Mouse (Mus musculus) lung, adult 2 months (tissue): ENCODE data around the gene Fstl3. TPM values are rescaled to one million over a fixed set of nuclear protein-coding genes. Genes with fewer than 3 reads are reported as not detected.

ENCODE experiments used
- DNase-seq: peaks from one replicate; pipeline ENCODE4 v3.0.0; 2022
- H3K4me1 ChIP-seq: fragments of 200-500 bp; 2 replicates; pipeline ENCODE4 v1.6.1; 2011; ENCODE audit warnings: low read length; ENCODE audit not compliant: control insufficient read depth, insufficient read depth
- H3K4me3 ChIP-seq: fragments of 200-500 bp; replicated peaks from 2 replicates; pipeline ENCODE3; 2011; ENCODE audit warnings: low read depth, mild to moderate bottlenecking, control low read depth, low read length; ENCODE audit errors: extremely low read depth
- CTCF ChIP-seq: fragments of 200-500 bp; IDR thresholded peaks from 2 replicates; pipeline ENCODE4 v1.5.1; 2011; ENCODE audit warnings: mild to moderate bottlenecking, low read length, control low read depth; ENCODE audit not compliant: insufficient read depth
- POLR2A ChIP-seq: fragments of 200-500 bp; IDR thresholded peaks from 2 replicates; pipeline ENCODE4 v1.6.1; 2011; ENCODE audit warnings: low read depth, mild to moderate bottlenecking, control low read depth, low read length, borderline replicate concordance; ENCODE audit errors: extremely low read depth
- WGBS: fragments of 180-500 bp; shearing (Covaris S2); methylation state at CpG from one replicate; pipeline ENCODE4 v1.1.7; 2018; 5-methylcytosine and 5-hydroxymethylcytosine counted together
- polyA plus RNA-seq: library from polyadenylated mRNA; depleted of rRNA; stranded (reverse); fragments of >200 nt; gene quantifications from 2 replicates; pipeline ENCODE4 v1.2.3, GENCODE M21; 2012

Gene Fstl3
- polyA plus RNA-seq, 1 experiment: 65.8 TPM

DNA sequence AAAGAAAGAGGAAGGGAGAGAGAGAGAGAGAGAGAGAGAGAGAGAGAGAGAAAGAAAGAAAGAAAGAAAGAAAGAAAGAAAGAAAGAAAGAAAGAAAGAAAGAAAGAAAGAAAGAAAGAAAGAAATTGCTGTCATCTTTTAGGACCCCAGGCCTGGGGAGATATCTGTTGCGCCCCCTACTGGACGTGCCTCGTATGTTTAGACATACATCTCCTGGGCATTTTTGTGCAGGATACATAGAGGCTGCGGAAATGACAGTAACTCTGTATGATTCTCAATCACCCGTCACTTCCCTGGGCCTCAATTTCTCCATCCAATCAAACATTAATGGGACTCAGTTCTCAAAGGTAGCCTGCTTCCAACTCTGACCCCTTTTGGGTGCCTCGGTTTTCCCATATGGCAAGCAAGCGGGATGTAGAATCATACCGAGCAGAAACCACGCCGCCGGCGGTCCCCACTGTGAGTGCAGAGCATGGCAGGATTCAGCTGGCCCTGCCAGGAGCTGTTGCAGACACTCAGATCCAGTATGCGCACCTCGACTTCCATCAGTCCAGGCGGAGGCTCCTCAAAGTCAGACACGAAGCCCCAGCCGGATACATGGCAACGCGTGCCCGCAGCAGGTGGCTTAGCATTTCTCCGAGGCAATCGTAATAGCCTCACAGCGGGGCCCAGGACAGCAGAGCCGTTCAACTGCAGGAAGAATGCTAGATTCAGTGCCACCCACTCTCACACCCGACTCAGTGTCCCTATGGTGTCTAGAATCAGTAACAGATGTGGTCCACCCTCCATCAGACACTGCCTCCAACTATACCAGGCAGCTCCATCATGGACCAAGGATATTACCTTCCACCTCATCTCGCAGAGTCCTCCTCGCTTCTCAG is 7.1 kb downstream of the Fstl3 start:
- Histone ChIP-seq H3K4me1 (peaks cover 9% of the 10 kb centered on the region), H3K4me3 (no peak overlapping the region)
- DNase-seq: peak; percentile 25
- 47% methylated on average over 27 of the region's 27 CpGs for WGBS
- TF ChIP-seq POLR2A (no peak), CTCF (peak; percentile 57)

DNA sequence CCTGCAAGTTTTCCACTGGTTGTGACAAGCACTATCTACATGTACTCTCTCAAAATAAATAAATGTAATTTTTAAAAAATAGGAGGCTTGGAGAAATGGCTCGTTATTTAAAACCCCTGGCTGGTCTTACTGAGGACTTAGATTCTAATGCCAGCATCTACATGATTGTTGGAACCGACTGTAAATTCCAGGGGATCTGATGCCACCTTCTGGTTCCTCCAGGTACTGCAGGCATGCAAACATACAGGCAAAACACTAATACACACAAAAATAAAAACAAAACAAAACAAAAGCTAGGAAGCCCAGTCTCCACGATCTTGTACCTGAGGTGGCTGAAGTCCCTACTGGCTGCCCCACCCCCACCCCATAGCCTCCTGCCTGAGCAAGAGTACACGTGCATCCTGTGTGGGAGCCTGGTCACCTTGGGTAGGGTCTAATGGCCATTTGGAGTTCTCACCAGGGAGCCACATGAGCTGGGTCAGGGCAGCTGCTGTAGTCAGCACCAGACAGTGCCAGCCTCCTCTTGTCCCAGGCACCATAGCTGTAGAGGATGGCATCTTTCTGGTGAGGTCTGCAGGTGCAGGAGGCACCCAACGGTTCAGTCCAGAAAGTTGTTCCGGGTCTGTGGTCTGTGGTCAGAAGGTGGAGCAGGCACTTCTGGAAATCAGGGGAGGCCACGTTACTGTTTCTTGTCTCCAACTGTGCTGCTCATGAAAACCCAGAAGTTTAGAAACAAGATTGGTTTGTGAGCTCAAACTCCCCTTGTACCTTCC is 11.5 kb downstream of the Fstl3 start:
- WGBS: 27% methylated on average over 7 of the region's 7 CpGs
- no peak overlapping the region for H3K4me3 ChIP-seq
- no peaks in the 10 kb centered on the region for H3K4me1 ChIP-seq
- DNase-seq: peak; percentile 85
- no peak for TF ChIP-seq POLR2A
- peak; percentile 66 for TF ChIP-seq CTCF

DNA sequence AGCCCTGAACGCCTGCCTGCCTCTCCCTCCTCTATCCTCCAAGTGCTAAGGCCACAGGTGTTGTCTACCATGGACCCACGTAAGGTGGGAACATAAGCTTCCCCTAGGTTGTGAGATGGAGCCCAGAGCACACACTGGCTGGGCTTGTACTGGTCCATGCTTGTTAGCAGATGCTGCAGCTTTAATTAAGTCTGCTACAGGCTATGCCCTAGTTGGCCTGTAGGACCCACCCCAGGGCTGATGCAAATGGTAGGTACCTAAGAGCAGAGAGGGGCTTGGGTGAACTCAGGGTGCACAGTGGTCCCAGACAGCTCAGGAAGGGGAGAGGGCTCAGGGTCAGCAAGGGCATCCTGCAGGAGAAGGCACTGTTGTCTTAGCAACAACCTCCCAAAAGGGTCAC is 12.5 kb downstream of the Fstl3 start:
- TF ChIP-seq CTCF (no peak), POLR2A (no peak)
- H3K4me3 ChIP-seq: no peak overlapping the region
- WGBS: 57% methylated on average over 2 of the region's 2 CpGs
- no peaks in the 10 kb centered on the region for H3K4me1 ChIP-seq
- no peak for DNase-seq

DNA sequence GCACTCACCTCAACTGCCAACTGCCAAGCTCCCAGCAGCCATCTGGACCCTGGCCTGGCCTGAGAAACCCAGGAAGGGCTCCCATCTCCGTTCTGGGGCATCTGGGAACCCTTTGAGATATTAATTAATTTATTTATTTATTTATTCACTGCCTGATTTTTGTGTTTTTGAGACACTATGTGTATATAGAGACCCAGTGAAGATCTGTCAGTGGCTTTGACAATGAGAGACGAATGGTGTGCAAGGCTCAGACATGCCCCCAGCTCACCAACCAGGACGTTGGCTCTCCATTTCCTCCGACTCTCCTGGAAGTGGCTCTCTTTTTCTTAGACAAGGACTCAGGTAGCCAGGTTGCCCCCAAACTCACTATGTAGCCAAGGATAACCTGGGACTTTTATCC is 13.8 kb downstream of the Fstl3 start, which contains the start of gene Prss57:
Prss57 (minus strand) TSS at position 101 of the 400 bp plus-strand sequence.
- no peak within 1 kb of the TSS for H3K4me3 ChIP-seq
- WGBS: 72% methylated on average over 4 of the region's 4 CpGs
- H3K4me1 ChIP-seq: 0 out of 2 replicates have a peak, but pooled peaks cover 3% of the 10 kb centered on the region
- TF ChIP-seq POLR2A (no peak), CTCF (no peak)
- no peak for DNase-seq

DNA sequence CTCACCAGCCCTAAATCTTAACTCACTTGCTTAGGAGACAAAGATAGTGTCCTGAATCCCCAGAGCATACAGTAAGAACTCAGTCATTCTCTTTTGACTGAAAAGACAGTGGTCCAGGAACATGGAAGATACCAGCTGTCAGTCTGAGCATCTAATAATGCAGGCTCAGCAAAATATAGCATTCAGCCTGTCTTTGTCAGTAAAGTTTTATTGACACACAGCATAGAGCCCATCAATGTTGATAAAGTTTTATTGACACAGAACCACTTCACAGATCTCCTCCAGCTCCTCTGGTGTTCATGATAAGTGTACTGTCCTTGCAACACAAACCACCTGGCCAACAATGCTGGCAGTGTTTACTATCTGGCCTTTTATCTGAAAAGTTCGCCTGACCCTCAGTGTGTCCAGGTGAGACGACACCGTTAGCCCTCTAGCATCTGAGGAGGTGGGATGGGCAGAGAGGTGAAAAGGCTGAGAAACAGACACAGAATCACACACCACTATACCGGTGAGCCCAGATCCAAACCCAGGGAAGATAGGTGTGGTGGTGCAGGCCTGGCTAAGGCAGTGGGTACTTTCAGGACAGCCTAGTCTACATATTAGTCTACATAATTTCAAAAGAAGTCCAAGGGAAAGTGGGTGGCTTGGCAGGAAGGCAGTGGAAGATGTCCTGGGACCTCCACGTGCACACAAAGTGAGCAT is 15.4 kb downstream of the Fstl3 start:
- WGBS: 74% methylated on average over 5 of the region's 5 CpGs
- TF ChIP-seq CTCF (no peak), POLR2A (no peak)
- DNase-seq: no peak
- Histone ChIP-seq H3K4me1 (peaks cover 3% of the 10 kb centered on the region; the same call in 1 of the 2 replicates), H3K4me3 (no peak overlapping the region)

DNA sequence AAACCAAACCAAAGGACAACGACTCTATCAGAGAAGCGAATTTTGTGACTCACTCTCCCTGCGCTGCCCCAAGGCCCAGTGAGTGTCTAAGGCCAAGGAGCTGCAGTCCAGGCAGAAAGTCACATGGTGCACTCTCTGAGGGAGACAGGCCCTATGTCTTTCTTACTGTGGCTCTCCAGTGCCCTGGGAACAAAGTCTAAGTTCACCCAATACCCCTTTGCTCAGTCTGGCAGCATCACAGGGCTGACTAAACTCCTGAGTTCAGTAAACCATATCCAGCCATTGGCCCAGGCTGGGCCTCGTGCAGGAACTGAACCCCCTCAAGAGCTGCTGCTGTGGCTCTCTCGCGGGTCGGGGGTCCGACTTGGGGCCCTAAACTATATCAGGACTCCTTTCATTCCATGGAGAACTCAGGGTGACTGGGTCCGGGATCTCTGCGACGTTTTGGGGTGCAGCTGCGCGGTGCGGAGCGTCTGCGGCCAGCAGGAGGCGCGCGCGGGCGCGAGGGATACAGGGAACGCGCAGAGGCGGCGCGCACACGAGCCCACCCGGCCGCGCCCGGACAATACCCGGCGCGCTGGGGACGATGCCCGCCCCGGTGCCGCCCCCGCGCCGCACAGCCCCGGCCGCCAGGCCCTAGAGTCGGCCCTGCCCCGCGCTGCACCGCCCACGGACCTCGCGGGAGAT is 16.1 kb downstream of the Fstl3 start, which contains the start of gene Palm:
Palm (plus strand) TSS at position 522 of the 687 bp plus-strand sequence.
- 5% methylated on average over 51 of the region's 51 CpGs for WGBS
- TF ChIP-seq CTCF (peak; percentile 62), POLR2A (no peak)
- peaks cover 3% of the 10 kb centered on the region; the same call in 1 of the 2 replicates for H3K4me1 ChIP-seq
- DNase-seq: peak; percentile 81
- H3K4me3 ChIP-seq: peak within 1 kb of the TSS; percentile 74

DNA sequence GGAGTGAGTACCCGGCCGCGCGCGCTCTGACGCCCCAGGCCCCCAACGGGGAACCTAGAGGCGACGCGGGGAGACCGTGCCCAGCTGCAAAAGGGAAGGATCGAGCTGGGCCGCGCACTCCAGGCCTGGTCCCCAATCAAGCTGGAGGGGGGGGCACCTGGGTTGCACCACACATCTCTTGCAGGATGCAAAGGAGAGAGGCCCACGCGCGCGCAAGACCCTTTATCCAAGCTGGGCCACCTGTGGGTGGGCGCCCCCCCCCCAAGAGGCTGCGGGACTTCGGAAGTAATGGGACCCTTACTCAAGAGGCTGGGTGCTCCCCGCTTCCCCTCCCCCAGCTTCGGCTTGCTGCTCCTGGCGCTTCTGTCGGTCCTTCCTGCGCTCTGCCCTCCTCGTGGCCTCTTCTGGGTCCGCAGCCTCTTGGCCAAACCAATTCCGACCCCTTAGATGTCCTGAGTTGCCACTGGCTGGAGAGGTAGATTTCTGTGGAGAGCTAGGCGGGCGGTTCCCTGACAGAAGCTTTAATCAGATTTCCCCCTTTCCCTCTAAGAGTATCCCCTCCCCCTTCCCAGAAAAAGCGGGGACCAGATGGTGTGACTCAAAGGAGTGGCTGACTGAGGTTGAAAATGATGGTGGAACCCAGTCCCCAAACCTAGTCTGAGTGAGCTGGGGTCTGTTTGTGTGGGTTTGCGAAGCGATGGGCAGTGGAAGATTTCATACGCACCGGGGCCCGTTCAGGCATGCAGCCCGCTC is 16.8 kb downstream of the Fstl3 start:
- TF ChIP-seq POLR2A (no peak), CTCF (no peak)
- 7% methylated on average over 38 of the region's 38 CpGs for WGBS
- Histone ChIP-seq H3K4me3 (peak overlapping the region; percentile 74), H3K4me1 (peaks cover 3% of the 10 kb centered on the region; the same call in 1 of the 2 replicates)
- DNase-seq: peak; percentile 34

DNA sequence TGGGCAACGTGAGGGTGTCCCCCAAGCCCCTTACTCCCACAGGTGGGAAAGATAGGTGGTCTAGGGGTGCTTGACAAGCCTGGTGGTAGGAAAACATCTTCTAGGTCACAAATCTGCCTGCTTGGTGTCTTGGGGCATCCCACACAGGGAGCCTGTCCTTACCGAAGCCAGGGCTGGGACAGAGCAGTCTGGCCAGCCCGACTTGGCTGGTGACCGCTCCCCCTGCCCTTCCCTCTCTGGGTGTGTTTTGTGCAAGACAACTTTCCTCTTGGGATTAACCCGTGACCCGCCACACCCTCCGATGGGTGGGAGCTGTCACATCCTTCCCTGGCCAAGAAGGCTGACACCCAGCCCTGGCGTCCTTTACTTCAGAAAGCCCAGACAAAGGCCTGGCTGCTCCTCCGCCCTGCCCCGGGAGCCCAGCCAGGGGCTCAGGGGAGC is 17.4 kb downstream of the Fstl3 start:
- peak; percentile 56 for DNase-seq
- H3K4me3 ChIP-seq: peak overlapping the region; percentile 74
- 16% methylated on average over 10 of the region's 10 CpGs for WGBS
- H3K4me1 ChIP-seq: peaks cover 3% of the 10 kb centered on the region; the same call in 1 of the 2 replicates
- TF ChIP-seq POLR2A (peak; percentile 78; the same call in 1 of the 2 replicates), CTCF (no peak)
